Mouse (Mus musculus): Measurements from ENCODE around the gene Mturn. TPM values are rescaled to one million over a fixed set of nuclear protein-coding genes. Genes with fewer than 3 reads are reported as not detected.

The Mturn gene
- polyA plus RNA-seq, 1 experiment from 2014 or later = 3.4 TPM

GRCm38 (mm10) chr6:54701901-54702300 lies 20.5 kb downstream of the Mturn start:
- DNase-seq (ENCODE audit: low spot score) = peak; percentile 68
- Histone ChIP-seq H3K27me3 (ENCODE audit: insufficient read depth, poor library complexity, severe bottlenecking) (peaks cover 52% of the 10 kb centered on the region), H3K4me3 (no peak overlapping the region), H3K27ac (no peak overlapping the region), H3K9me3 (no peaks in the 10 kb centered on the region), H3K4me1 (peaks cover 20% of the 10 kb centered on the region), H3K36me3 (no peaks in the 10 kb centered on the region)
- WGBS = 63% methylated on average over 9 of the region's 9 CpGs

GRCm38 (mm10) chr6:54703633-54704538 lies 22.5 kb downstream of the Mturn start:
- no peak overlapping the region for H3K27ac ChIP-seq
- H3K4me1 ChIP-seq = peaks cover 20% of the 10 kb centered on the region
- H3K9me3 ChIP-seq = no peaks in the 10 kb centered on the region
- no peak overlapping the region for H3K4me3 ChIP-seq
- WGBS = 24% methylated on average over 14 of the region's 14 CpGs
- peak; percentile 50 for DNase-seq (ENCODE audit: low spot score)
- no peaks in the 10 kb centered on the region for H3K36me3 ChIP-seq
- H3K27me3 ChIP-seq (ENCODE audit: insufficient read depth, poor library complexity, severe bottlenecking) = peaks cover 52% of the 10 kb centered on the region

- Histone ChIP-seq H3K4me3 (no peak overlapping the region), H3K27me3 (ENCODE audit: insufficient read depth, poor library complexity, severe bottlenecking) (peaks cover 52% of the 10 kb centered on the region), H3K27ac (no peak overlapping the region), H3K36me3 (no peaks in the 10 kb centered on the region), H3K9me3 (no peaks in the 10 kb centered on the region), H3K4me1 (peaks cover 18% of the 10 kb centered on the region)
- DNase-seq (ENCODE audit: low spot score) = peak; percentile 50
- WGBS = 25% methylated on average over 6 of the region's 6 CpGs
Measured at GRCm38 (mm10) chr6:54704539-54704845, 23.1 kb downstream of the Mturn start.

GRCm38 (mm10) chr6:54704847-54705246 lies 23.4 kb downstream of the Mturn start:
- H3K4me1 ChIP-seq = peaks cover 18% of the 10 kb centered on the region
- DNase-seq (ENCODE audit: low spot score) = peak; percentile 47
- H3K27me3 ChIP-seq (ENCODE audit: insufficient read depth, poor library complexity, severe bottlenecking) = peaks cover 52% of the 10 kb centered on the region
- H3K36me3 ChIP-seq = no peaks in the 10 kb centered on the region
- no peak overlapping the region for H3K27ac ChIP-seq
- H3K9me3 ChIP-seq = no peaks in the 10 kb centered on the region
- 30% methylated on average over 5 of the region's 5 CpGs for WGBS
- H3K4me3 ChIP-seq = no peak overlapping the region

DNA sequence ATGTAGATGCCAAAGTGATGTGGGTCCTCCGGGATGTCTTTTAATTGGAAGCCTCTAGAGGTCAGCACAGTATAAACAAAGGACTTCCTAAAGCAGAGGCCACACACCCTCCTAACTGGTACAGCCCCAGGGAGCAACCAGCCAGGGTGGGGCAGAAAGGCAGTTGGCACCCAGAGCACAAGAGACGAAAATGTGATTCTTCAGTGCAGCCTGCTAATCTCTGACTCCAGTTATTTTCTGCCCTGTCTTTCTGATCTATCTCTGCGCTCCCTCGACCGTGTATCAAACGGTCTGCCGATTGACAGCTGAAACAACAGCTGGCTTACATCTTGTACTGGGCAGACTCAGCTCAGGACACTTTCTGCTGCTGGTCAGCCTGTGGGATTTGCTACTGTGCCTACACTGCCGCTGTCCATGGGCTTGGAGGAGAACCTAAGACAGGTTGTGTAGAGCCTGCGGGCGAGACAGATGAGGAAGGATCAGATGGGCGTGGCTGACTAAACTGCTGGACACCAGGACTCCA lies 24.0 kb downstream of the Mturn start:
- Histone ChIP-seq H3K4me3 (peak overlapping the region; percentile 46), H3K36me3 (no peaks in the 10 kb centered on the region), H3K27me3 (ENCODE audit: insufficient read depth, poor library complexity, severe bottlenecking) (peaks cover 47% of the 10 kb centered on the region), H3K4me1 (peaks cover 18% of the 10 kb centered on the region), H3K27ac (no peak overlapping the region), H3K9me3 (no peaks in the 10 kb centered on the region)
- WGBS = 12% methylated on average over 11 of the region's 11 CpGs
- peak; percentile 78 for DNase-seq (ENCODE audit: low spot score)

DNA sequence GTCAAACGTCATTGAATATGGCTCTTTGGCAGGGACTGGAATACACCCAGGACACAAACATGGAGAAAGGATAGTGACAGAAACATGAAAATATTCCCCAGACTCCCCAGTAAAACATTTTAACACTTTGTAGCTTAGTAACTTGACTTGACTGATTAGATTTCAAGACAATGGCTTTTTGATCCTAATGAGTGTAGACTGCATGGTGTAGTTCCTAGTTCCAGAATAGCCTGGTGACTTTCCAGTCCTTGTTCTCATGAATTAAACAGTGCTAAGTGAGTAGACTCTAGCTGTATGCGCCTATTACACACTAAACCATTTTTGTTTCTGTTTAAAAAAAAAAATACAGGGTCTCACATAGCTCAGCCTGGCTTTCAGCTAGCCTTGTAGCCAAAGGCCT lies 24.7 kb downstream of the Mturn start:
- Histone ChIP-seq H3K36me3 (no peaks in the 10 kb centered on the region), H3K4me1 (peaks cover 18% of the 10 kb centered on the region), H3K9me3 (no peaks in the 10 kb centered on the region), H3K4me3 (no peak overlapping the region), H3K27me3 (ENCODE audit: insufficient read depth, poor library complexity, severe bottlenecking) (peaks cover 41% of the 10 kb centered on the region), H3K27ac (no peak overlapping the region)
- WGBS = 64% methylated on average over 2 of the region's 2 CpGs
- DNase-seq (ENCODE audit: low spot score) = no peak

DNA sequence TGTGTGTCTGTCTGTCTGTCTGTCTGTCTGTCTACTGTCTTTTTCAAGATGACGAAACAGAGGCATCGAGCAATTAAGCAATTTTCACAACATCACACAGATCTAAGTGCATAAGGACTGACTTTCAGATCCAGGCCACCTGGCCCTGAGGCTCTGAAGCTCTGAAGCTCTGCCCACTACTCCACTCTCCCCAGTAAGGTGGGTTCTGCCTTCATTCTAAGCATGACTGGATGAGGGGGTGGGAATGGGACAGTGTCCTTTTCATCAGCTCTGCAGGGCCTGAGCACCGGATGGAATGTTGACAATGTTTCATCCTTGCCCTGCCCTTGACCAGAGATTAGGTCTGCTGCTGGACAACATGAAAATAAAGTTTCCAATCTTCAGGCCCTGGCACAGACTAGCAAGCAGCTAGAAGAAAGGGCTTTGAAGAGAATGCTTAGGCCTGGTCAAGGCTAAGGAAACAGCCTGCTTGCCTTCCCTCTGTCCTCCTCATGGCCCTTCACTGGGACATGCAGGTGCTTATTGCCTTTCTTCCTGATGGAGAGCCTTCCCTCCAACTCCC lies 25.3 kb downstream of the Mturn start:
- peaks cover 18% of the 10 kb centered on the region for H3K4me1 ChIP-seq
- no peaks in the 10 kb centered on the region for H3K36me3 ChIP-seq
- no peak overlapping the region for H3K27ac ChIP-seq
- DNase-seq (ENCODE audit: low spot score) = peak; percentile 66
- no peak overlapping the region for H3K4me3 ChIP-seq
- WGBS = 68% methylated on average over 3 of the region's 3 CpGs
- H3K27me3 ChIP-seq (ENCODE audit: insufficient read depth, poor library complexity, severe bottlenecking) = peaks cover 35% of the 10 kb centered on the region
- no peaks in the 10 kb centered on the region for H3K9me3 ChIP-seq

DNA sequence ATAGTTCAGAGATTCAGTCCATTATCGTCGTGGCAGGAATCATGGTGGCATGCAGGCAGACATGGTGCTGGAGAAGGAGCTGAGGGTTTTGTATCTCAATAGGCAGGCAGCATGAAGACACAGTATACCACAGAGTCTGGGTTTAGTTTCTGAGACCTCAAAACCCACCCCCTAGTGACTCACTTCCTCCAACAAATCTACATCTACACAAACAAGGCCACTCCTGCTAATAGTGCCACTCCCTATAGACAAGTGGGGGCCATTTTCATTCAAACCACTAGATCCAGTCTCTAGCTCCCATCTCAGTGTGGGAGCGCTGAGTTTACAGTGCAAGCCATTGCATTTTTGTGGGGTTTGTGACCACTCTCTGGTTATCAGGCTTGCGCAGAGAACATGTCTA lies 27.2 kb downstream of the Mturn start:
- WGBS = 92% methylated on average over 4 of the region's 4 CpGs
- Histone ChIP-seq H3K27ac (no peak overlapping the region), H3K9me3 (no peaks in the 10 kb centered on the region), H3K27me3 (ENCODE audit: insufficient read depth, poor library complexity, severe bottlenecking) (peaks cover 15% of the 10 kb centered on the region), H3K36me3 (no peaks in the 10 kb centered on the region), H3K4me3 (no peak overlapping the region), H3K4me1 (peaks cover 18% of the 10 kb centered on the region)
- no peak for DNase-seq (ENCODE audit: low spot score)

DNA sequence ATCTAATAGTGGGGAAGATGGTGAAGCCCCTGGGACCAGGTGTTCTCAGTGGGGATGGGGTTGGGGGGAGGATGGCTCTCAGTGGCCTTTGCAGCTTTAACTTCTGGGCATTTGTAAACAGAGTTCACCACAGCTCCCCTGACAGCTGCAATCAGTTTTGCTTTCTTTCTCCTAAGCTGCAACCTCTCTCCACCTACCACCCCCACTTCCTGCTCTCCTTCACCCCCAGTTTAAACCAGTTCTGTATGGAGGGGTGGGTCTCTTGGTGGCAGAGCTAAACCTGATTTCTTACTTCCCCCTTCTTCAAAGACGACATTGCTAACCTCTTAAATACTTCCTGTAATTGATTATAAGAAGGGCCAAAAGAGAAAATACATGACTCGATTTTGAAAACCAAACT lies 34.3 kb downstream of the Mturn start:
- Histone ChIP-seq H3K4me1 (peaks cover 14% of the 10 kb centered on the region), H3K27me3 (ENCODE audit: insufficient read depth, poor library complexity, severe bottlenecking) (0 out of 2 replicates have a peak, but pooled peaks cover 7% of the 10 kb centered on the region), H3K4me3 (no peak overlapping the region), H3K36me3 (no peaks in the 10 kb centered on the region), H3K27ac (no peak overlapping the region), H3K9me3 (no peaks in the 10 kb centered on the region)
- no peak for DNase-seq (ENCODE audit: low spot score)
- 36% methylated on average over 2 of the region's 2 CpGs for WGBS

GRCm38 (mm10) chr6:54718779-54719685 lies 37.6 kb downstream of the Mturn start:
- H3K36me3 ChIP-seq = no peaks in the 10 kb centered on the region
- peaks cover 14% of the 10 kb centered on the region for H3K4me1 ChIP-seq
- H3K4me3 ChIP-seq = peak overlapping the region; percentile 12; the same call in 1 of the 2 replicates
- DNase-seq (ENCODE audit: low spot score) = no peak
- H3K9me3 ChIP-seq = no peaks in the 10 kb centered on the region
- 0 out of 2 replicates have a peak, but pooled peaks cover 10% of the 10 kb centered on the region for H3K27me3 ChIP-seq (ENCODE audit: insufficient read depth, poor library complexity, severe bottlenecking)
- WGBS = 61% methylated on average over 15 of the region's 15 CpGs
- no peak overlapping the region for H3K27ac ChIP-seq

- no peaks in the 10 kb centered on the region for H3K9me3 ChIP-seq
- H3K36me3 ChIP-seq = no peaks in the 10 kb centered on the region
- H3K27ac ChIP-seq = no peak overlapping the region
- no peak for DNase-seq (ENCODE audit: low spot score)
- peak overlapping the region; percentile 12; the same call in 1 of the 2 replicates for H3K4me3 ChIP-seq
- peaks cover 14% of the 10 kb centered on the region for H3K4me1 ChIP-seq
- 30% methylated on average over 14 of the region's 14 CpGs for WGBS
- 0 out of 2 replicates have a peak, but pooled peaks cover 10% of the 10 kb centered on the region for H3K27me3 ChIP-seq (ENCODE audit: insufficient read depth, poor library complexity, severe bottlenecking)
Measured at GRCm38 (mm10) chr6:54719686-54720310, 38.4 kb downstream of the Mturn start.

DNA sequence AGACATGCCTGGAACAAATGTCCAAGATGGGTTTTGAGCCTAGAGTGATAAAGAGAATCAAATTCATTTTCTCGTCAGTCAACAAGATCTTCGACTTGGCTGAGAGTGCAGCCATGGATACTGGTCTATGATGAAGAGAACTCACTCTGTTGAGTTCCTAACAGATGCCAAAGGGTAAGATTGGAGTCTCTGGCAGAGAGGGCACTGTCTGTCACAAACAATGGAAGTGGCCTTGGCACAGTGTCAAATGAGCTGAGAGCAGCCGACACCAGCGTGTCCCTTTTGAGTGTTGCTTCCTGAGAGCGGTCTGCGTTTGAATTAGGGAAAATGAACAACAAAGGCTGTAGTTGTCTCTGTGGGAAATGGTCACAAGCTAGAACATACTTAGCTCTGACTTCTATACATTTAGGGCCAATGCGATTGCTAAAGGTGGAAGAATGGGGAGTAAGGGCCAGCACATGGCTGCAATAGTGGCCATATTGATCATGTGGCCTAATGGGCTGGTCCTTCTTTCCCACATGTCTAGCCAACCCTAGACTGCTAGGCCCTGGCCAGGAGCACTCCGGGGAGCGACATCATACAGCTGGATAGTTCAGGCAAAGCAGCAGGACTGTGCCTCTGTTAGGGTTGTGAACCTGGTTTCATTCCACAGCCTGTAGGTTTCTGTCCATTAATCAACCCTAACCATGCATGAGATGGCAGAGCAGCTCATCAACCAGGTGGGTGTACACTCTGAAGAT lies 39.3 kb downstream of the Mturn start:
- H3K4me3 ChIP-seq = no peak overlapping the region
- H3K4me1 ChIP-seq = peaks cover 7% of the 10 kb centered on the region
- peak; percentile 48 for DNase-seq (ENCODE audit: low spot score)
- H3K27ac ChIP-seq = no peak overlapping the region
- H3K36me3 ChIP-seq = no peaks in the 10 kb centered on the region
- H3K9me3 ChIP-seq = no peaks in the 10 kb centered on the region
- WGBS = 82% methylated on average over 9 of the region's 9 CpGs
- H3K27me3 ChIP-seq (ENCODE audit: insufficient read depth, poor library complexity, severe bottlenecking) = 0 out of 2 replicates have a peak, but pooled peaks cover 7% of the 10 kb centered on the region

Data from heart, embryonic 10.5 days (tissue).